Mouse (Mus musculus) small intestine, adult 2 months (tissue): ENCODE data around the gene Plxnb1.

Experiments
- CTCF ChIP-seq: fragments of 200-500 bp; IDR thresholded peaks from 2 replicates; pipeline ENCODE4 v1.5.1; 2012; ENCODE audit warnings: low read depth, mild to moderate bottlenecking, control low read depth, inconsistent platforms, low read length, moderate library complexity, mixed read lengths; ENCODE audit not compliant: insufficient replicate concordance, insufficient read length; ENCODE audit errors: extremely low read depth
- POLR2A ChIP-seq: fragments of 200-500 bp; IDR thresholded peaks from 2 replicates; pipeline ENCODE4 v1.6.1; 2012; ENCODE audit warnings: low read depth, mild to moderate bottlenecking, control low read depth, inconsistent platforms, low read length, moderate library complexity

GRCm38 (mm10) chr9:109130076-109130475, 34.9 kb downstream of the Plxnb1 start:
- no peak for TF ChIP-seq CTCF
- TF ChIP-seq POLR2A, result no peak
